Mouse (Mus musculus): ENCODE measurements around the gene Immt.

- TF ChIP-seq CTCF (IDR thresholded peaks at IDR 0.05), result no peak
- TF ChIP-seq EP300 (IDR thresholded peaks at IDR 0.05), result no peak
These were observed 80.7 kb downstream of the Immt start for GRCm38 (mm10) chr6:71911686-71912450.

Measured in lung, postnatal 0 days (tissue).